Mouse (Mus musculus) gastrocnemius, adult 2 months (tissue): ENCODE results near the gene Paf1. TPM values are rescaled to one million over a fixed set of nuclear protein-coding genes. Genes with fewer than 3 reads are reported as not detected.

ENCODE experiments used
- DNase-seq: peaks from one replicate; pipeline ENCODE4 v3.0.0; 2022
- H3K27ac ChIP-seq: fragments of 200-600 bp; 2 replicates; pipeline ENCODE4 v1.8.1; 2022; ENCODE audit warnings: mild to moderate bottlenecking
- H3K4me3 ChIP-seq: fragments of 200-600 bp; 2 replicates; pipeline ENCODE4 v1.8.1; 2022; ENCODE audit warnings: mild to moderate bottlenecking, moderate library complexity
- CTCF ChIP-seq: fragments of 200-600 bp; IDR thresholded peaks from 2 replicates; pipeline ENCODE4 v1.8.1; 2022; ENCODE audit warnings: antibody characterized with exemption, mild to moderate bottlenecking, moderate library complexity
- intact Hi-C: fragments of 180-260 bp; cut with DNase I; formaldehyde crosslinking; loops from one replicate; pipeline ENCODE4 v1.15.1; 2025
- total RNA-seq, 2 experiments: library from RNA; stranded (reverse); gene quantifications; 2 replicates each; pipeline ENCODE4 v1.2.3; 2021

The Paf1 gene
- total RNA-seq, 2 experiments from 2014 or later: 31.0 to 35.0 TPM

- intact Hi-C loops: no loop called here
- Histone ChIP-seq H3K4me3 (no peak overlapping the region), H3K27ac (peak overlapping the region; percentile 75)
- no peak for DNase-seq
- no peak for TF ChIP-seq CTCF
These were observed 34.3 kb upstream of the Paf1 start for GRCm38 (mm10) chr7:28358431-28358830.

GRCm38 (mm10) chr7:28359854-28360253 is 32.9 kb upstream of the Paf1 start:
- intact Hi-C loops: no loop called here
- Histone ChIP-seq H3K4me3 (no peak overlapping the region), H3K27ac (no peak overlapping the region)
- TF ChIP-seq CTCF: no peak
- peak; percentile 45 for DNase-seq

GRCm38 (mm10) chr7:28360291-28360690 is 32.5 kb upstream of the Paf1 start:
- no peak for TF ChIP-seq CTCF
- Histone ChIP-seq H3K27ac (no peak overlapping the region), H3K4me3 (no peak overlapping the region)
- intact Hi-C loops: no loop called here
- DNase-seq: no peak

GRCm38 (mm10) chr7:28361647-28362341 is 31.0 kb upstream of the Paf1 start:
- no peak overlapping the region for H3K4me3 ChIP-seq
- DNase-seq: peak; percentile 33
- TF ChIP-seq CTCF: no peak
- intact Hi-C loops: no loop called here
- peak overlapping the region; percentile 57 for H3K27ac ChIP-seq

GRCm38 (mm10) chr7:28362441-28363060 is 30.2 kb upstream of the Paf1 start:
- TF ChIP-seq CTCF: no peak
- Histone ChIP-seq H3K4me3 (no peak overlapping the region), H3K27ac (peak overlapping the region; percentile 57)
- no peak for DNase-seq
- intact Hi-C loops: no loop called here

GRCm38 (mm10) chr7:28367663-28368275 is 25.0 kb upstream of the Paf1 start:
- Histone ChIP-seq H3K27ac (no peak overlapping the region), H3K4me3 (no peak overlapping the region)
- no peak for TF ChIP-seq CTCF
- intact Hi-C loops: no loop called here
- no peak for DNase-seq

GRCm38 (mm10) chr7:28368276-28368920 is 24.4 kb upstream of the Paf1 start:
- no peak for DNase-seq
- no peak for TF ChIP-seq CTCF
- Histone ChIP-seq H3K27ac (peak overlapping the region; percentile 5; the same call in 1 of the 2 replicates), H3K4me3 (no peak overlapping the region)
- intact Hi-C loops: no loop called here

GRCm38 (mm10) chr7:28370051-28370450 is 22.7 kb upstream of the Paf1 start:
- peak overlapping the region; percentile 94; the same call in 1 of the 2 replicates for H3K27ac ChIP-seq
- TF ChIP-seq CTCF: no peak
- intact Hi-C loops: loop anchor here (2.0 kb wide), 1 partner anchor 17 kb away; no protein-coding TSS in a partner anchor
- no peak for DNase-seq
- H3K4me3 ChIP-seq: peak overlapping the region; percentile 76

- H3K27ac ChIP-seq: peak overlapping the region; percentile 94
- intact Hi-C loops: loop anchor here (2.0 kb wide), 1 partner anchor 18 kb away; no protein-coding TSS in a partner anchor
- DNase-seq: no peak
These were observed 21.7 kb upstream of the Paf1 start for GRCm38 (mm10) chr7:28370977-28371513.

GRCm38 (mm10) chr7:28371514-28371989 is 21.2 kb upstream of the Paf1 start:
- peak; percentile 84 for DNase-seq
- no peak for TF ChIP-seq CTCF
- intact Hi-C loops: loop anchor here (2.0 kb wide), 1 partner anchor 19 kb away; no protein-coding TSS in a partner anchor
- H3K27ac ChIP-seq: peak overlapping the region; percentile 94
- peak overlapping the region; percentile 76 for H3K4me3 ChIP-seq

More at GRCm38 (mm10) chr7:28370977-28371513, 21.7 kb upstream of the Paf1 start:
- no peak for TF ChIP-seq CTCF
- H3K4me3 ChIP-seq: peak overlapping the region; percentile 76

GRCm38 (mm10) chr7:28372251-28373108 is 20.3 kb upstream of the Paf1 start, which contains the start of gene Plekhg2:
Plekhg2 (minus strand) TSS chr7:28372599.
- intact Hi-C loops: loop anchor here (1.0 kb wide), 1 partner anchor 14 kb away; no protein-coding TSS in a partner anchor

More at GRCm38 (mm10) chr7:28372251-28373108, 20.3 kb upstream of the Paf1 start, which contains the start of gene Plekhg2:
- Histone ChIP-seq H3K27ac (peak within 1 kb of the TSS; percentile 94), H3K4me3 (peak within 1 kb of the TSS; percentile 76)
- peak; percentile 97 for DNase-seq
- TF ChIP-seq CTCF: peak; percentile 83
